Mouse (Mus musculus) kidney, adult 18-20 months (tissue): ENCODE measurements around the gene Shf.

Experiments used
- DNase-seq: peaks from one replicate; pipeline ENCODE4 v3.0.0; 2021

Gene Shf

GRCm38 (mm10) chr2:122301921-122302573 lies 66.9 kb downstream of the Shf start:
- no peak for DNase-seq

- peak; percentile 41 for DNase-seq
Observed at GRCm38 (mm10) chr2:122301081-122301920, 67.7 kb downstream of the Shf start.

DNA sequence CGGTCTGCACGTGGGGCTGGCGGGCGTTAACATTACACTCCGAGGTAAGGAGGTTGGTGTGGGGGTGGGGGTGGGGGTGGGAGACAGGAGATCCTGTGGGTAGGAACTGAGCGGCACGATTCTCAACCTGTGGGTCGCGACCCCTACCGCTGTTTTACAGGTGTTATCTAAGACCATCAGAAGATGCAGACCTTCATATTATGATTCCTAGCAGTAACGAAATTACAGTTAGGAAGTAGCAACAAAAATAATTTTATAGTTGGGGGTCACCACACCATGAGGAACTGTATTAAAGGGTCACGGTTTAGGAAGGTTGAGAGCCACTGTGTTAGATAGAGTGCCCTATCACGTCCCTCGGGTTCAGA lies 68.3 kb downstream of the Shf start:
- no peak for DNase-seq

DNA sequence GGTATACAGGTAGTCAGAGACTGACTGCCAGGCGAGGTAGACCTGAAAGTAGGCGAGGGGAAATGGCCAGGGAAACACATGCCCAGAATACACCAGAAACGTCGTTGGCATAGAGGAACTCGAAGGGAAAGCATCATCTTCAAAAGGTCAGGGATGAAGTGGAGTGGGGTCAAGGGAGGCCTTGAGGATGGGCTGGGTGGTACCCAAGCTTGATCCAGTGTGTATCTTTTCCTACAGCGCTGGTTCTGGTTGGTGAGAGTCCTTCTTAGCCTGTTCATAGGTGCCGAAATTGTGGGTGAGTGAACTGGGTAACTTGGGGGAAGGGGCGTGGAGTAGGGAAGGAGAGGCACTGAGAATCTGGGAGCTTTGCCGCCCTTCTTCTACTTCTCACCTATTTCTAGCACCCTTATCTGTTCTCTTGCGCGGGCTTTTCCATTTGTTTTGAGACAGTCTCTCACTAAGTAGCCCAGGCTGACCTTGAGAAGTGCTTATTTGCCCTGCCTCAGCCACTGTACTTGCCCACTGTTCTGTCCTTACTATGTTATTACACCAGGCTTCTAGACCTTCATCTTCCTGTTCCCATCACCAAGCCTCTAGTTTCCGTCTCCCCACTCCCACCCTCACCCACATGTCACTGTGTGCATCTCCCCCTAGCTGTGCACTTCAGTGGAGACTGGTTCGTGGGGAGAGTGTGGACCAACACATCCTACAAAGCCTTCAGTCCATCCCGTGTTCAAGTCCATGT lies 68.9 kb downstream of the Shf start:
- DNase-seq = no peak
